Mouse (Mus musculus) liver, adult (tissue): ENCODE data around the gene Cep170b.

Experiments
- GATA4 ChIP-seq: IDR thresholded peaks from 2 replicates; pipeline ENCODE4 v1.6.1; 2014; ENCODE audit warnings: mild to moderate bottlenecking, low read length; ENCODE audit not compliant: insufficient replicate concordance

Cep170b gene

GRCm38 (mm10) chr12:112742768-112743167 is 22.5 kb downstream of the Cep170b start:
- no peak for TF ChIP-seq GATA4

DNA sequence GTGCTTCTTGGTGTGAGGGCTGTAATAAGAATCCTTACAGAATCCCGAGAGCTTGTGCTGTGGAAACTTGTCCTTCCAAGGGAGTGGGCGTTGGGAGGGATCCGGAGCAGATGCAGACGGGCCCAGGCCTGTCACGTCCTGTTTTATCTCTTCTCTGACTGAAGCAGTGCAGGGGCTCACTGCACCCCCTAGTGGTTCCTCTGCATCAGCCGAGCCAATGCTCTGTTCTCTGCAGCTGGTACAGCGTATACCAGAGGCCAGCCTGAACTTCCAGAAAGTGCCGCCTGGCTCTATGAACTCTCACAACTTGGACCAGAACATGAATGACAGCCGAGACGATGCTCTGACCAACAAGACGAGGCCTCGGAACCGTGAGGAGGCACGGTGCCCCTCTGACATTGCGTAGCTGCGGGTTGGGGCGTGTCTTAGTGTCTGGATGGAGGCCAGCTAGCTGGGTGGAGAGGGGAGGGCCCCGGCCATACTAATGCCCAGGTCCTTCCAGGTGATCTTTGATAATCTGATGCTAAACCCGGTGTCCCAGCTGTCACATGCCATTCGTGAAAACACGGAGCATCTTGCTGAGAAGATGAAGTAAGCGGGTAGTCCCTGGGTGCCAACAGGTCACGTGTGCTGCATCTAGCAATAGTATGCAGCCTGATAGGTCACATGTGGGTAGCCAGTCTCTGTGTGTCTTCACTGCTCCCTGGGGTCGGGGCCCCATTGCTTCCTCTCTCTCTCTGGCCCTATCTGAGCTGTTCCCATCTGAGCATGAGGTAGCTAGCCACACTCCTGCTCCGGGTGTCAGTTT is 23.1 kb downstream of the Cep170b start:
- TF ChIP-seq GATA4: peak; percentile 6; the same call in 1 of the 2 replicates

DNA sequence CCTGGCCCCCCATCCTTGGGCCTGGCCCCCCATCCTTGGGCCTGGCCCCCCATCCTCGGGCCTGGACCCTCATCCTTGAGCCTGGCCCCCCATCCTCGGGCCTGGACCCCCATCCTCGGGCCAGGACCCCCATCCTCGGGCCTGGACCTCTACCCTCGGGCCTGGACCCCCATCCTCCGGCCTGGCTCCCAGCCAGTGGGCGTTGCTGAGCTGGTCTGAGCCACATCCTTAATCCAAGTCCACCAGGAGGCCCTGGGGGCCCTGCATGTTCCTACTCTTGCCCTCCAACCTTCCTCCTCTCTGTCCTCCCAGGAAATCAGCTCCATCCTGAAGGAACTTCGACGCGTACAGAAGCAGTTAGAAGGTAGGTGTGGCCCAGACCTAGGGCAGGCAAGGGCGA is 24.0 kb downstream of the Cep170b start:
- TF ChIP-seq GATA4: no peak

DNA sequence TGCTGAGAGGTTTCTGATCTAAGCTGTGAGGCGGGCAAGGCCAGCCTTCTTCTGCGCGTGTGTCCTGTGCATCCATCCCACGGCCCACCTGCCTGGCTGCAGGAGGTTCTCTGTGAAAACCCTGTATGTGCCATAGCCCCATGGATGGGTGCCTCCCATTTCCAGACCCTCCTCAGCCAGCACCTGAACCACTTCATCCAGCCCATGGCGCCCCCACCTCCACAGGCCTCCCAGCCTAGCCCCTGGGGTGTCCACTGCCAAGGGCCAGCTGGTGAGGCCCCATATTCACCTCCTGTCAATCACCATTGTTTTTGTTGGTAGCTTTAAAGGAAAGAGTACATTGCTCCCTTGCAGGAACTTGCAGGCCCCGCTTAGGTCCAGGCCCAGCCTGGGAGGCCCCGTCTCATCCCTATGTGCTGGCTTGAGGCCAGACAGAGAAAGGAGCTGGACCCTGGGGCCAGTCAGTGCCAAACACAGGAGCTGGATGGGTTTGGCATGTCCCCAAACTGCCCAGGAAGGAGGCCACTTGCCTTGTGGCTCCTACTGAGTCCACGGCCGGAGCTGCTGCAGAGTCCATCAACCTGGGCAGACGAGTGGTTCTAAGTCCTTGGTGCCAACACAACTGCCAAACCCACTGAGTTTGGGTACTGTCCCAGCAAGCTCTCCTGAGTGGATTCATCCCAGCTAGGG is 24.8 kb downstream of the Cep170b start:
- TF ChIP-seq GATA4: no peak

DNA sequence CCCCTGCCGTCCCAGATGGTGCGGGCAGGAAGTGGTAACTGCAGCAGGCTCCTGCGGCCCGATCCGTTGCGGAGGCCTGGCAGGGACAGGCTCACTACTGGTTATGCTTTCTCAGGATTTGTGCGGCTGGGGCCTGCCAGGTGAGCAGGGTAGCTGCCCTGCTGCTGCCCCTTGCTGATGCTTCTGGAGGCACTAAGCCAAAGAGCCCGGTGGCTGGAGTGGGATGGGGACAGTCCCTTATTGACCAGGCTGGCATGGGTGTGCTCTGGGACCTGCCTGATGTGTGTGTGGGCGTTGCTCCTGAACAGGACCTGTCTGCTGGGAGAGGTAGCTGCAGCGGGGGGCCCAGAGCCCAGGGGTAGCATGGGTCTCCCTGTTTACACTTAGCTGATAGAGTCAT is 25.5 kb downstream of the Cep170b start:
- no peak for TF ChIP-seq GATA4

DNA sequence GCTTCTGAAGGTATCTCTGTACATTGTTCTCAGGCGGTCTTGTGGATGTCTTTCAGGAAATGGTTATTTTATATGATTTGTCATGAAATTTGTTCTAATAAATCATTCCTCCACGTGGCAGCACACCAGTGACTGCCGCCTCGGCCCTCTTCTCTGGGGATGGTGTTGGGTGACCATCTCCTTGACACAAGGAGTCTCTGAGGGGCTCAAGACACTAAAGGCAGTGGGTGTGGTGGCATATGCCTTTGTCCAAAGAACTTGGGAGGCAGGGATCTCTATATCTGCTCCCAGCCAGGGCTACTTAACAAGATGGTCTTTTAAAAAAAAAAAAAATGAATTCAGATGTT is 26.2 kb downstream of the Cep170b start:
- TF ChIP-seq GATA4: no peak

GRCm38 (mm10) chr12:112746808-112747605 is 26.8 kb downstream of the Cep170b start:
- TF ChIP-seq GATA4: no peak

- TF ChIP-seq GATA4: no peak
Measured at GRCm38 (mm10) chr12:112747606-112747970, 27.3 kb downstream of the Cep170b start.

GRCm38 (mm10) chr12:112750976-112751375 is 30.7 kb downstream of the Cep170b start:
- TF ChIP-seq GATA4: no peak

- TF ChIP-seq GATA4: no peak
Measured at GRCm38 (mm10) chr12:112752399-112752798, 32.1 kb downstream of the Cep170b start.

GRCm38 (mm10) chr12:112755900-112756299 is 35.6 kb downstream of the Cep170b start:
- no peak for TF ChIP-seq GATA4

- TF ChIP-seq GATA4: no peak
Measured at GRCm38 (mm10) chr12:112757896-112758295, 37.6 kb downstream of the Cep170b start.

GRCm38 (mm10) chr12:112759471-112759870 is 39.2 kb downstream of the Cep170b start:
- no peak for TF ChIP-seq GATA4

DNA sequence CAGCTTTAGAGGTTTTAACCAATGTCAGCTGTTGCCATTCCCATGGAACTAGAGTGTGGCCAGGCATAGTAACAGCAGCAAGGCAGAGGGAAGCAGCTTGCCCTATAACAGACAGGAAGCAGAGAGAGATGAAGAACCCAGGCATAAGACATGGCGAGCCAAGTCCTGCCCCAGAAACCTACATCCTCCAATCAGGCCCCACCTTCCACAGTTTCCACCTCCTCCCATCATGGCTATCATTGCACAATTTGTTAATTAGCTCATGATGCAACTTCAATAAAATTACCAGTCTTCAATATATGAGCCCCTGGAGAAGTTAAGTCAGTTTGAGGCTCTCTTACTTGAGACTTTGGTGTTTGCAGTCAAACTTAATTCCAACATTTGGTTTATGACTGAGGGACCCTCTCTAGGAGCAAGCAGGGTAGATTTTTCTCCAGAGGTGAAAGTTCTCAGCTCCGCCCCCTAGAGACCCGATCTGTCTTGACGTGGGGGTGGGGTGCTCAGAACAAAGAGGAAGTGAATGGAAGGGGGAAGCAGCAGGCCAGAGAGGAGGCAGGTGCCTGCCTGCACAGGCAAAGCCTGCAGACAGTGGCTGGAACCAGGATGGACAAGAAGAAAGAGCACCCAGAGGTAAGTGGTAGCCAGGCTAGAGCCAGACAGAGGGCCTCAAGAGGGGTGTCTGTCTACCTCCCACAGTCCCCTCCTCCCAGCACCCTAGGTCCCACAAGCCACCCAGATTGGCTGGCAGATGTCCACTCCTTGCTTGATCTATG is 40.1 kb downstream of the Cep170b start, which contains the start of gene Pld4:
Gene Pld4, plus strand, starts transcription at position 502 of the 773 bp plus-strand sequence.
- TF ChIP-seq GATA4: no peak

DNA sequence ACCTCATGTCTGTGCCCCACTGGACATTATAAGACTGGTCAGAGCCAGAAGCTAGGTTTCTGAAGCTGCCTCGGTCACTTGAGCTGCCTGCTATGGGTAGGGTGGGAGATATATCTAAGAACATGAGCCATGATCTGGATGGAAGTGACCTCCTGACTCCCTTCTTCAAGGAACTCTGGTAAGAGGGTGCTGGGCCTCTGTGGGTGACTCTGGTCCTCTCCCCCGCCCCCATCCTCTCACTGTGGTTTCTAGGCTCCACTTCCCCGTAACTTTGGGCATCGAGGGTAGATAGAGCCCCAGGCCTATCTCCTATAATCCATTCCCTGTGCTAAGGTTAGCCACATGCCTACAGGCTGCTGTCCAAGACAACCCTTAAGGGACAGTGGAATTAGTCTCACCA is 41.2 kb downstream of the Cep170b start:
- TF ChIP-seq GATA4: no peak
